Mouse (Mus musculus) MEL (cell line): ENCODE measurements around the gene Trarg1. TPM values are rescaled to one million over a fixed set of nuclear protein-coding genes. Genes with fewer than 3 reads are reported as not detected.

Experiments used
- DNase-seq: peaks from one replicate; pipeline ENCODE4 v3.0.0; 2011; ENCODE audit warnings: low read depth, low spot score
- H3K27ac ChIP-seq: 2 replicates; pipeline ENCODE4 v1.5.1; 2012; ENCODE audit warnings: low read depth, mild to moderate bottlenecking, control low read depth, low read length, moderate library complexity; ENCODE audit not compliant: control insufficient read depth
- H3K27me3 ChIP-seq, 2 experiments: fragments of 150-350 bp in 1 of 2; sonication (generic) in 1 of 2; 2 replicates each; pipeline ENCODE4 v1.6.1; 2012; ENCODE audit warnings: low read length in 2 of 2, mild to moderate bottlenecking in 2 of 2, improper control_type of control experiment in 1 of 2, moderate library complexity in 1 of 2; ENCODE audit not compliant: insufficient read depth in 2 of 2, control insufficient read depth in 1 of 2
- H3K36me3 ChIP-seq, 2 experiments: 2 replicates each; pipeline ENCODE4 v1.6.1; 2012 to 2014; ENCODE audit warnings: low read length in 2 of 2, improper control_type of control experiment in 1 of 2, inconsistent platforms in 1 of 2, mild to moderate bottlenecking in 1 of 2; ENCODE audit not compliant: insufficient read depth in 2 of 2, control insufficient read depth in 1 of 2
- H3K4me1 ChIP-seq, 2 experiments: fragments of 150-350 bp in 1 of 2; sonication (generic) in 1 of 2; 2 replicates each; pipeline ENCODE4 v1.6.1; 2012; ENCODE audit warnings: low read length in 2 of 2, improper control_type of control experiment in 1 of 2, mild to moderate bottlenecking in 1 of 2; ENCODE audit not compliant: insufficient read depth in 2 of 2, control insufficient read depth in 1 of 2
- H3K4me3 ChIP-seq, 2 experiments: fragments of 150-350 bp in 1 of 2; sonication (generic) in 1 of 2; 2 replicates each; pipeline ENCODE4 v1.5.1; 2012; ENCODE audit warnings: low read depth in 2 of 2, low read length in 2 of 2, mild to moderate bottlenecking in 2 of 2, moderate library complexity in 2 of 2, control low read depth in 1 of 2, improper control_type of control experiment in 1 of 2; ENCODE audit not compliant: control insufficient read depth in 1 of 2, insufficient read depth in 1 of 2
- H3K79me2 ChIP-seq: 2 replicates; pipeline ENCODE4 v1.6.1; 2012; ENCODE audit warnings: mild to moderate bottlenecking, low read length, moderate library complexity; ENCODE audit not compliant: control insufficient read depth, poor library complexity, insufficient read depth
- H3K9ac ChIP-seq: 2 replicates; pipeline ENCODE4 v1.6.1; 2012; ENCODE audit warnings: low read depth, mild to moderate bottlenecking, control low read depth, low read length, moderate library complexity; ENCODE audit not compliant: control insufficient read depth, poor library complexity, severe bottlenecking
- H3K9me3 ChIP-seq: fragments of 150-350 bp; sonication (generic); replicated peaks from 2 replicates; pipeline ENCODE4 v1.6.1; 2012; ENCODE audit warnings: mild to moderate bottlenecking, low read length, improper control_type of control experiment, moderate library complexity; ENCODE audit not compliant: insufficient read depth
- CHD2 ChIP-seq: IDR thresholded peaks from 2 replicates; pipeline ENCODE4 v1.6.1; 2011; ENCODE audit warnings: low read length, improper control_type of control experiment
- CTCF ChIP-seq, 3 experiments: IDR thresholded peaks in 2 of 3; conservative IDR thresholded peaks in 1 of 3; 2 replicates each; pipeline ENCODE4 v1.5.1; 2011 to 2012; ENCODE audit warnings: low read length in 3 of 3, low read depth in 2 of 3, mild to moderate bottlenecking in 2 of 3, improper control_type of control experiment in 1 of 3, inconsistent platforms in 1 of 3, mixed read lengths in 1 of 3, moderate library complexity in 1 of 3; ENCODE audit not compliant: control insufficient read depth in 1 of 3, insufficient read depth in 1 of 3, poor library complexity in 1 of 3, severe bottlenecking in 1 of 3
- ETS1 ChIP-seq: IDR thresholded peaks from 2 replicates; pipeline ENCODE4 v1.6.1; 2012; ENCODE audit warnings: low read depth, mild to moderate bottlenecking, inconsistent platforms, low read length, improper control_type of control experiment, moderate library complexity
- MAFK ChIP-seq: IDR thresholded peaks from 2 replicates; pipeline ENCODE4 v1.6.1; 2011; ENCODE audit warnings: low read depth, mild to moderate bottlenecking, low read length, improper control_type of control experiment, borderline replicate concordance
- POLR2A ChIP-seq, 2 experiments: IDR thresholded peaks; 2 replicates each; pipeline ENCODE4 v1.6.1; 2011 to 2012; ENCODE audit warnings: low read length in 2 of 2, mild to moderate bottlenecking in 2 of 2, control low read depth in 1 of 2, improper control_type of control experiment in 1 of 2, low read depth in 1 of 2, moderate library complexity in 1 of 2; ENCODE audit not compliant: control insufficient read depth in 1 of 2, insufficient read depth in 1 of 2, poor library complexity in 1 of 2
- POLR2AphosphoS2 ChIP-seq: IDR thresholded peaks from 2 replicates; pipeline ENCODE4 v1.6.1; 2011; ENCODE audit warnings: low read length, improper control_type of control experiment
- SIN3A ChIP-seq: IDR thresholded peaks from 2 replicates; pipeline ENCODE4 v1.6.1; 2012; ENCODE audit warnings: low read length, improper control_type of control experiment, inconsistent platforms
- TAL1 ChIP-seq: IDR thresholded peaks from 2 replicates; pipeline ENCODE4 v1.6.1; 2012; ENCODE audit warnings: mild to moderate bottlenecking, inconsistent platforms, low read length, moderate library complexity, mixed read lengths
- USF1 ChIP-seq: IDR thresholded peaks from 2 replicates; pipeline ENCODE4 v1.6.1; 2014; ENCODE audit warnings: low read depth, mild to moderate bottlenecking, inconsistent platforms, low read length, improper control_type of control experiment, moderate library complexity
- ZC3H11A ChIP-seq: IDR thresholded peaks from 2 replicates; pipeline ENCODE4 v1.6.1; 2012; ENCODE audit warnings: low read depth, mild to moderate bottlenecking, inconsistent platforms, low read length, improper control_type of control experiment
- ZKSCAN1 ChIP-seq: IDR thresholded peaks from 2 replicates; pipeline ENCODE4 v1.6.1; 2012; ENCODE audit warnings: low read depth, mild to moderate bottlenecking, inconsistent platforms, low read length, improper control_type of control experiment, moderate library complexity
- ZMIZ1 ChIP-seq: IDR thresholded peaks from 2 replicates; pipeline ENCODE4 v1.6.1; 2012; ENCODE audit warnings: low read depth, mild to moderate bottlenecking, inconsistent platforms, low read length, improper control_type of control experiment, moderate library complexity
- ZNF384 ChIP-seq: IDR thresholded peaks from 2 replicates; pipeline ENCODE4 v1.6.1; 2012; ENCODE audit warnings: low read depth, mild to moderate bottlenecking, inconsistent platforms, low read length, improper control_type of control experiment
- polyA plus RNA-seq, 2 experiments: library from polyadenylated mRNA; stranded (reverse) in 1 of 2; unstranded in 1 of 2; fragments of >175 nt in 1 of 2; fragments of >200 nt in 1 of 2; gene quantifications; 2 replicates each; pipeline versions ENCODE4 v1.2.1 to v1.2.4; 2012; ENCODE audit warnings: low replicate concordance in 2 of 2, low read depth in 1 of 2; ENCODE audit not compliant: insufficient read length in 2 of 2, insufficient read depth in 1 of 2, missing spikeins in 1 of 2
- total RNA-seq: library from RNA; depleted of rRNA; stranded (reverse); fragments of 300-350 nt; gene quantifications from 2 replicates; pipeline ENCODE4 v1.2.3, GENCODE M21; 2012

Gene Trarg1
- total and polyA plus RNA-seq, 3 experiments: not detected

DNA sequence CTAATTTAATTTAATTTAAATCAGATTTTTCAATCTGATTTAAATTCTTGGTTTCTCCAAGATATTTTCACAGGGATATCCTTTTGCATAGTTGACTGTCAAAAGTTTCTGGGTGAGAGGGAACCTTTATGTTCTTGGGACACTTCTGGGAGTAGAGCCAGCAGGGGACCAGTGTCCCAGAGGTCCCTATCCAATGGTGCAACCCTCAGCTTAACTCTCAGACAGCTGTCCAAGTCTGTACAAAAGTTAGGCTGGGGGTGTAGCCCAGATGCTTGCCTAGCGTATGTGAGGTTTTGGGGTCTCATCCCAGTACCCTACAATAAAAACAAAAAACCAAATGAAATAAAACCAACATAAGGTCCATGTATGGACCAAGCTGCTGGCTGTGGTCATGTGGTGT lies 28.5 kb downstream of the Trarg1 start:
- TF ChIP-seq SIN3A: no peak
- TF ChIP-seq TAL1: no peak
- TF ChIP-seq ZC3H11A: no peak
- TF ChIP-seq CTCF (IDR thresholded peaks at IDR 0.05 in 2 of 3, conservative IDR thresholded peaks at IDR 0.05 in 1 of 3; ENCODE audit: control insufficient read depth in 1 of 3, insufficient read depth in 1 of 3, low read depth in 2 of 3, low read length in 3 of 3, poor library complexity in 1 of 3, severe bottlenecking in 1 of 3): no peak
- no peak for TF ChIP-seq ZMIZ1
- TF ChIP-seq POLR2A (IDR thresholded peaks at IDR 0.05; ENCODE audit: control insufficient read depth in 1 of 2, insufficient read depth in 1 of 2, low read depth in 1 of 2, low read length in 2 of 2, poor library complexity in 1 of 2): no peak
- no peak for TF ChIP-seq ETS1
- no peak for TF ChIP-seq ZKSCAN1
- no peak for DNase-seq
- Histone ChIP-seq H3K27ac (no peak overlapping the region), H3K4me1 (no peaks in the 10 kb centered on the region), H3K4me3 (no peak overlapping the region), H3K9ac (no peak overlapping the region), H3K36me3 (no peaks in the 10 kb centered on the region), H3K9me3 (no peaks in the 10 kb centered on the region), H3K27me3 (peaks cover 14 to 16% of the 10 kb centered on the region in 2 experiments), H3K79me2 (no peaks in the 10 kb centered on the region)

DNA sequence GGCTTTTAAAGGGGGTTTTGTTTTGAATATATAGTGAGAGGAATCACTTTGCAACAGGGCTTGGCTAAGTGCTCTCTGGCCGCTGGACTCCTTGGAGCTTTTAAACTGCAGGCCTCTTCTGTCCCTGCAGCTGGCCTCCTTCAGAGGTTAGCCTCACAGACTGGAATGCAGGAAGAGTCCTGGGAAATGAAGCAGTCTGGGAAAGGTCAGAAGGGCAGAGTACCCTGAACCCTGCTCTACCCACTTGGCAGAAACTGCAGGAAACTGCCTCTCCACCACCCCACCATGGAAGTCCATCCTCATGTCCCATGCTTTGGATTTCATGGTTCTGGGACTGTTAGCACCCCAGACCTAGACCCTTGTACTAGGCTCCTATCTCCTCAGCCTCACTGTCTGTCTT lies 29.3 kb downstream of the Trarg1 start:
- no peak for DNase-seq
- no peaks in the 10 kb centered on the region for H3K36me3 ChIP-seq

DNA sequence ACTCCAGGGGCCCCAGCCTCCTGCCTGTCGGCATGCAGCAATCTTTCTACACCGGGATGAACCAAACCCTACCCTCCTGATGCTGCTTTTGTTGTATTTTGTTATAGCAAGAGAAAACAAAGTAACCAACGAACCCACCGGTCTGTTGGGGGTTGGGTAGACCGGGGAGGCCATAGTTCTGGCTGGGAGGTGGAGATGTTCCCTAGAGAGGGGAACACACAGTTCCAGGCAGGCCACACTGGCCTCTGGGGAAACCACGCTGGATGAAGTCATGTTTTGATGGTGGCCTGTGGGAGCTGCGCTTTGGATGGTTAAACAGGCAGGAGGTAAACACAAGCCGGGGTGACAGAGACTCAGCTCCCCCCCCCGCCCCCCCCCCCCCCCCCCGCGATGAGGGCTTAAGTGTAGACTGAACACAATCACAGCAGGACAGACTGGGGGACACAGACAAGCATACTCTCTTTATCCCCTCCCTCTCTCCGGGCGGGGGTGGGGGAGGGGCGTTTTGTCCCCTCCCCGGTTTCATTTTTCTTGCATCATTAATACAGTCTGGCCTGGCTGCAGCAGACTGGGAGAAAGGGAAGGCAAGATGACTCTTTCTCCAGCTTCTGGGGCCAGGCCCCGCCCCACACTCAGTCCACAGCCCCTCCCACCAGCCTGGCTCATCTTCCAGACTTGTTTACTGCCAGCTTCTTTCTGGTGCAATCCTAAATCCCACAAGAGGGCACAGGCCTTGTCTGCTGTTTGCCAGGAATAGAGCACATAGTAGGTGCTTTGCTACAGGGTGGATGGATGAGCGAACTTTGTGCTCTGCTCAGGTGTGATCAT lies 30.2 kb downstream of the Trarg1 start:
- Histone ChIP-seq H3K9ac (no peak overlapping the region), H3K79me2 (no peaks in the 10 kb centered on the region), H3K9me3 (no peaks in the 10 kb centered on the region), H3K36me3 (no peaks in the 10 kb centered on the region), H3K27me3 (peaks cover 11 to 12% of the 10 kb centered on the region in 2 experiments), H3K4me1 (no peaks in the 10 kb centered on the region), H3K27ac (no peak overlapping the region)
- DNase-seq: no peak
- TF ChIP-seq CHD2 (no peak), CTCF (IDR thresholded peaks at IDR 0.05 in 2 of 3, conservative IDR thresholded peaks at IDR 0.05 in 1 of 3; ENCODE audit: control insufficient read depth in 1 of 3, insufficient read depth in 1 of 3, low read depth in 2 of 3, low read length in 3 of 3, poor library complexity in 1 of 3, severe bottlenecking in 1 of 3) (no peak), SIN3A (no peak), ZKSCAN1 (peak; percentile 58)
- TF ChIP-seq, all 39 proteins: peak for 1
- H3K4me3 ChIP-seq: no peak overlapping the region

More for the DNA sequence above, 29.3 kb downstream of the Trarg1 start:
- no peak overlapping the region for H3K27ac ChIP-seq
- no peaks in the 10 kb centered on the region for H3K9me3 ChIP-seq
- no peaks in the 10 kb centered on the region for H3K79me2 ChIP-seq
- H3K9ac ChIP-seq: no peak overlapping the region
- peaks cover 11 to 12% of the 10 kb centered on the region in 2 experiments for H3K27me3 ChIP-seq
- no peak overlapping the region for H3K4me3 ChIP-seq
- H3K4me1 ChIP-seq: no peaks in the 10 kb centered on the region
- TF ChIP-seq ZNF384: no peak
- TF ChIP-seq MAFK: no peak
- no peak for TF ChIP-seq POLR2AphosphoS2
- no peak for TF ChIP-seq USF1
